Mouse (Mus musculus): ENCODE measurements around the gene Gm13277. TPM values are rescaled to one million over a fixed set of nuclear protein-coding genes. Genes with fewer than 3 reads are reported as not detected.
"Not testable (repeated sequence)": the region's sequence is repeated elsewhere in the genome, so short reads cannot be mapped to it uniquely, and the experiment has no call there.

The Gm13277 gene
- polyA plus RNA-seq, 1 experiment from 2014 or later: not detected

DNA sequence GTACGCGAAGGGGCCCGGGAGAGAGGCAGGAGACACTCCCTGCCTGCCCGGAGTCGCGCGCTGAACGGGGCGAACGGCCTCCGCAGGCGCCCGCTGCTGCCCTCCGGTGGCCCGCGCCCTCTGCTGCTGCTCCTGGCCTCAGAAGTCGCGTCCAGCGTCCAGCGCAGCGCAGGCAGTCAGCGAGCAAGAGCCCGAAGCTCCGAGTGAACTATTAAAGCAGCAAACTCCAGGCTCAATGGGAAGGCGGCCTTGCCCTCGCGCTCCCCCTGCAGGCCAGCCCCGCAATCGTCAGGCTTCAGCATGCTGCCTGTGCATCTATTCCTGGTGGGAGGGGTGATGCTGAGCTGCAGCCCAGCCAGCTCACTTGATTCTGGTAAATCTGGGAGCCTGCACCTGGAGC is 8.9 kb upstream of the Gm13277 start, which contains the start of gene Gm13272:
Gene Gm13272, plus strand, starts transcription at position 301 of the 400 bp plus-strand sequence.
- not testable (repeated sequence) for DNase-seq (ENCODE audit: low spot score); H3K27me3 ChIP-seq (replicated peaks; ENCODE audit: control insufficient read depth, insufficient read depth, low read length); H3K4me2 ChIP-seq; H3K36me3 ChIP-seq (ENCODE audit: control insufficient read depth, insufficient read depth, low read length); H3K27ac ChIP-seq (ENCODE audit: low read depth, low read length); H3K9ac ChIP-seq (ENCODE audit: low read depth, low read length); ATAC-seq (replicated peaks; ENCODE audit: low FRiP score); H3K4me3 ChIP-seq (ENCODE audit: low read depth, low read length); H3K9me3 ChIP-seq (ENCODE audit: control insufficient read depth, low read length); H3K4me1 ChIP-seq (replicated peaks; ENCODE audit: control insufficient read depth, insufficient read depth, low read length)
- no CpG with 5 or more reads among the region's 29 CpGs for WGBS

DNA sequence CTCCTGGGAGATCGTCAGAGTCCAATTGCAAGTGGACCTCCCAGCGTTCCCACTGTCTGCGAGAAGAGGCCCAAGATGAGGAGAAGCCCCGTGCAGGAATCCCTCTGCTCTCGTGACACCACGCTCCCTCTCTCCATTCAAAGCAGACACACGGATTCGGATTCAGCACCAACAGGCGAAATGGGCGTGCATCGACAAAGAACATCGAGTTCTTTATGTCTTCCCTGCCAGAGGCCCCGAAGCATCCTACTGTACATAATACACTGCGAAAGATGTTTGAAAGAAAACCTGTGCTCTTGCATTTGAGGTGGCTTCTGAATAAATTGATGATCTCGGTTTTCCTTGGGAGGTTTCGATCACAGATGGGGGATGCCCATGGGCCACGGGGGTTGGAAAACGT is 8.1 kb upstream of the Gm13277 start:
- H3K9me3 ChIP-seq (ENCODE audit: control insufficient read depth, low read length); H3K4me2 ChIP-seq; H3K27me3 ChIP-seq (replicated peaks; ENCODE audit: control insufficient read depth, insufficient read depth, low read length); H3K4me1 ChIP-seq (replicated peaks; ENCODE audit: control insufficient read depth, insufficient read depth, low read length); H3K4me3 ChIP-seq (ENCODE audit: low read depth, low read length); DNase-seq (ENCODE audit: low spot score); H3K9ac ChIP-seq (ENCODE audit: low read depth, low read length); H3K36me3 ChIP-seq (ENCODE audit: control insufficient read depth, insufficient read depth, low read length); H3K27ac ChIP-seq (ENCODE audit: low read depth, low read length); ATAC-seq (replicated peaks; ENCODE audit: low FRiP score): not testable (repeated sequence)
- 43% methylated on average over 14 of the region's 18 CpGs for WGBS

- H3K36me3 ChIP-seq (ENCODE audit: control insufficient read depth, insufficient read depth, low read length); H3K4me3 ChIP-seq (ENCODE audit: low read depth, low read length); DNase-seq (ENCODE audit: low spot score); ATAC-seq (replicated peaks; ENCODE audit: low FRiP score); H3K9me3 ChIP-seq (ENCODE audit: control insufficient read depth, low read length); H3K27ac ChIP-seq (ENCODE audit: low read depth, low read length); H3K4me1 ChIP-seq (replicated peaks; ENCODE audit: control insufficient read depth, insufficient read depth, low read length); H3K27me3 ChIP-seq (replicated peaks; ENCODE audit: control insufficient read depth, insufficient read depth, low read length); H3K9ac ChIP-seq (ENCODE audit: low read depth, low read length): not testable (repeated sequence)
- 6% methylated on average over 4 of the region's 7 CpGs for WGBS
- peak within 1 kb of the TSS; percentile 47 for H3K4me2 ChIP-seq
Measured at GRCm38 (mm10) chr4:88781831-88782230, 6.6 kb upstream of the Gm13277 start, which contains the start of gene Ifnz. Gene Ifnz, plus strand, starts transcription at chr4:88782131.

DNA sequence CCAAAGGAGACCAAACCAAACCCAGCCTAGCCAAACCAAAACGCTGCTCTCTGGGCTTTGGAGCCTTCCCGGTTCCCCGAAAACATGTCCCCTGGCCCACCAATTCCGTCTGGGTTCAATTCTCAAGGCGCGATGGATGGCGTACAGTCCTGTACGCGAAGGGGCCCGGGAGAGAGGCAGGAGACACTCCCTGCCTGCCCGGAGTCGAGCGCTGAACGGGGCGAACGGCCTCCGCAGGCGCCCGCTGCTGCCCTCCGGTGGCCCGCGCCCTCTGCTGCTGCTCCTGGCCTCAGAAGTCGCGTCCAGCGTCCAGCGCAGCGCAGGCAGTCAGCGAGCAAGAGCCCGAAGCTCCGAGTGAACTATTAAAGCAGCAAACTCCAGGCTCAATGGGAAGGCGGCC is 6.1 kb upstream of the Gm13277 start:
- not testable (repeated sequence) for H3K9ac ChIP-seq (ENCODE audit: low read depth, low read length); H3K9me3 ChIP-seq (ENCODE audit: control insufficient read depth, low read length); H3K27me3 ChIP-seq (replicated peaks; ENCODE audit: control insufficient read depth, insufficient read depth, low read length); H3K27ac ChIP-seq (ENCODE audit: low read depth, low read length); ATAC-seq (replicated peaks; ENCODE audit: low FRiP score); DNase-seq (ENCODE audit: low spot score); H3K4me1 ChIP-seq (replicated peaks; ENCODE audit: control insufficient read depth, insufficient read depth, low read length); H3K36me3 ChIP-seq (ENCODE audit: control insufficient read depth, insufficient read depth, low read length); H3K4me3 ChIP-seq (ENCODE audit: low read depth, low read length)
- WGBS: under 1% methylated on average over 14 of the region's 31 CpGs
- peak overlapping the region; percentile 47 for H3K4me2 ChIP-seq

GRCm38 (mm10) chr4:88785409-88785808 is 3.0 kb upstream of the Gm13277 start, which contains the start of gene Gm13276:
Gene Gm13276, plus strand, starts transcription at chr4:88785709.
- not testable (repeated sequence) for H3K4me1 ChIP-seq (replicated peaks; ENCODE audit: control insufficient read depth, insufficient read depth, low read length); H3K4me3 ChIP-seq (ENCODE audit: low read depth, low read length); H3K36me3 ChIP-seq (ENCODE audit: control insufficient read depth, insufficient read depth, low read length); H3K9ac ChIP-seq (ENCODE audit: low read depth, low read length); DNase-seq (ENCODE audit: low spot score); H3K9me3 ChIP-seq (ENCODE audit: control insufficient read depth, low read length); H3K27me3 ChIP-seq (replicated peaks; ENCODE audit: control insufficient read depth, insufficient read depth, low read length); H3K4me2 ChIP-seq; ATAC-seq (replicated peaks; ENCODE audit: low FRiP score); H3K27ac ChIP-seq (ENCODE audit: low read depth, low read length)
- no CpG with 5 or more reads among the region's 27 CpGs for WGBS

GRCm38 (mm10) chr4:88791250-88791649 is 2.8 kb downstream of the Gm13277 start, which contains the start of gene Gm13278:
Gene Gm13278, plus strand, starts transcription at chr4:88791550.
- not testable (repeated sequence) for H3K36me3 ChIP-seq (ENCODE audit: control insufficient read depth, insufficient read depth, low read length); H3K4me1 ChIP-seq (replicated peaks; ENCODE audit: control insufficient read depth, insufficient read depth, low read length); H3K4me2 ChIP-seq; H3K9ac ChIP-seq (ENCODE audit: low read depth, low read length); ATAC-seq (replicated peaks; ENCODE audit: low FRiP score); H3K4me3 ChIP-seq (ENCODE audit: low read depth, low read length); H3K9me3 ChIP-seq (ENCODE audit: control insufficient read depth, low read length); H3K27ac ChIP-seq (ENCODE audit: low read depth, low read length); H3K27me3 ChIP-seq (replicated peaks; ENCODE audit: control insufficient read depth, insufficient read depth, low read length); DNase-seq (ENCODE audit: low spot score)
- no CpG with 5 or more reads among the region's 28 CpGs for WGBS

- not testable (repeated sequence) for H3K9ac ChIP-seq (ENCODE audit: low read depth, low read length); ATAC-seq (replicated peaks; ENCODE audit: low FRiP score); H3K27me3 ChIP-seq (replicated peaks; ENCODE audit: control insufficient read depth, insufficient read depth, low read length); H3K27ac ChIP-seq (ENCODE audit: low read depth, low read length); H3K36me3 ChIP-seq (ENCODE audit: control insufficient read depth, insufficient read depth, low read length); H3K9me3 ChIP-seq (ENCODE audit: control insufficient read depth, low read length); H3K4me2 ChIP-seq; DNase-seq (ENCODE audit: low spot score); H3K4me3 ChIP-seq (ENCODE audit: low read depth, low read length); H3K4me1 ChIP-seq (replicated peaks; ENCODE audit: control insufficient read depth, insufficient read depth, low read length)
- WGBS: 0% methylated on average over 6 of the region's 52 CpGs
Measured at GRCm38 (mm10) chr4:88793936-88794675, 5.7 kb downstream of the Gm13277 start, which contains the start of gene Gm13275. Gene Gm13275, plus strand, starts transcription at chr4:88794487.

GRCm38 (mm10) chr4:88797097-88797496 is 8.7 kb downstream of the Gm13277 start, which contains the start of gene Gm13279:
Gene Gm13279, plus strand, starts transcription at chr4:88797397.
- not testable (repeated sequence) for H3K36me3 ChIP-seq (ENCODE audit: control insufficient read depth, insufficient read depth, low read length); H3K27me3 ChIP-seq (replicated peaks; ENCODE audit: control insufficient read depth, insufficient read depth, low read length); H3K4me2 ChIP-seq; ATAC-seq (replicated peaks; ENCODE audit: low FRiP score); H3K9ac ChIP-seq (ENCODE audit: low read depth, low read length); DNase-seq (ENCODE audit: low spot score); H3K4me1 ChIP-seq (replicated peaks; ENCODE audit: control insufficient read depth, insufficient read depth, low read length); H3K9me3 ChIP-seq (ENCODE audit: control insufficient read depth, low read length); H3K4me3 ChIP-seq (ENCODE audit: low read depth, low read length); H3K27ac ChIP-seq (ENCODE audit: low read depth, low read length)
- WGBS: no CpG with 5 or more reads among the region's 28 CpGs

DNA sequence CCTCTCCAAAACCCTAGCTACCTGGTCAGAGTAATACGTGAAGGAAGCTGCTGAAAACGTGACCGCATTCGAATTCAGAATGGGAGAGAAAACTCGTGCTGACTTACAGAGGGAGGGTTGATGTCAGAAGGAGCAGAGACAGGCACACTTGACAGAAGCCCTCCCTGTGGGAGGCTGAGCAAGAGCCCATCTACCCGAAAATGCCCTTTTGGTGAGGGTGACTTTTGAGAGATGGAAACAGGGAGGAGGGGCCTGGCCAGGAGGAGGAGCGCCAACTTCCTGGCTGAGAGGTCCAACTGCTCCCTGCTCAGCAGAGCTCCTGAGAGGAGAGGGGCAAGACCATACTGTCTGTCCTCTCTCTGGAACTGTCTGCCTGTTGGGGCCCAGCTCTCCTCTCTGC is 10.9 kb downstream of the Gm13277 start, which contains the start of gene Gm13285:
Gene Gm13285, plus strand, starts transcription at position 301 of the 400 bp plus-strand sequence.
- not testable (repeated sequence) for H3K36me3 ChIP-seq (ENCODE audit: control insufficient read depth, insufficient read depth, low read length); H3K9ac ChIP-seq (ENCODE audit: low read depth, low read length); H3K4me1 ChIP-seq (replicated peaks; ENCODE audit: control insufficient read depth, insufficient read depth, low read length); ATAC-seq (replicated peaks; ENCODE audit: low FRiP score); H3K9me3 ChIP-seq (ENCODE audit: control insufficient read depth, low read length); H3K4me3 ChIP-seq (ENCODE audit: low read depth, low read length); H3K27ac ChIP-seq (ENCODE audit: low read depth, low read length); H3K27me3 ChIP-seq (replicated peaks; ENCODE audit: control insufficient read depth, insufficient read depth, low read length); DNase-seq (ENCODE audit: low spot score); H3K4me2 ChIP-seq
- WGBS: 6% methylated on average over 2 of the region's 7 CpGs
